16 mouse cellular contexts compared by ENCODE assay signal in the genomic region with DNA sequence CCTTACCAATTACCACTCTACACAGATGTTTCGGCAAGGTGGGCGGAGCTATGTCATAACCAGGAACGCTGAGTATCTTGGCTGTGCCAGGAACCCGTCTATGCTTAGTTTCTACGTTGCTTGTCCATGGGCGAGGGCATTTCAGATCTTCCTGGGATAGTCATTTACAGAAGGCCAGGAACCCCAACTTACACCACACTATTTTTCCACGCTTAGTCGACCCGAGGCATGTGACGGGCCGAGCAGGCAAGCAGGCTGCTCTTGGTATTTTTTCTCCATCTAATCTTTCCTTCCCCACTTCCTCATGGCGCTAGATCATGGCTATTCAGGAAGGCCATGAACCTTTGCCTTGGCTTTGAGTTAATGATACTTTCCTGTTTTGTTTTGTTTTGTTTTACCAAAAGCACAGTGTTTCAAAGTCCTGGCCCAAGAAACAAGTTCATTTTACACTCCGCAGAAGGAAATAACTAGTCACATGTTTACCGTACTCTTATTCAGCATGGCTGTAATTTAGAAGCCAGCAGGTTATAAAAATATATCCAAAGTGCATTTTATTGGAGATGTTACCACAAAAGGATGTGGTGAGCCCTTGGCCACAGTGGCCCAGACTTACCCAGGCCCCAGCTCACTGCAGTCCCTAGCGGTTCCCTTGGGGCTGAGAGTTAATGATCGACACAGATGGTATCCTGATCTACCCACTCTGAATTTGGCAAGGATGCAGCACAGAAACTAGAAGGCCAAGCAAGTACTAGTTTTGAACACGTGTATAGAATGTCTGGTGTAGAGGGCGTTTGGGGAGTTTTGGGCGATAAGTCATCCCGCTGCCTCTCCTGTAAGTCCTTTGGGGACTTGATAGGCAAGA.
DNase-seq lines count a peak whose midpoint lies in the region; ATAC-seq and TF ChIP-seq lines count a peak whose summit lies in the region.
"Had no signal": no experiment of that assay in that cellular context is flagged by ENCODE, and none has a peak within 500 bp of the region (broad histone marks: within the 10 kb centered on the region; RNA-seq: fewer than 3 reads in every experiment).

No protein-coding gene starts in this region.

- 76% methylated on average over 20 of the region's 20 CpGs for WGBS in heart, embryonic 11.5 days (ENCODE audit: insufficient replicate concordance)
- WGBS in kidney, postnatal 0 days: 74% methylated on average over 20 of the region's 20 CpGs

- no peaks in the 10 kb centered on the region for H3K9me3 ChIP-seq in heart, embryonic 11.5 days (replicated peaks; ENCODE audit: control insufficient read depth, low read length)
- H3K9me3 ChIP-seq in kidney, postnatal 0 days (replicated peaks; ENCODE audit: low read length): no peaks in the 10 kb centered on the region
- H3K9me3 ChIP-seq: forebrain, embryonic 12.5 days; hindbrain, embryonic 10.5 days; liver, embryonic 15.5 days had no signal

- H3K4me2 ChIP-seq in heart, embryonic 11.5 days: no peak overlapping the region
- H3K4me2 ChIP-seq in kidney, postnatal 0 days (ENCODE audit: low read length): no peak overlapping the region
- H3K4me2 ChIP-seq: forebrain, embryonic 12.5 days; liver, embryonic 15.5 days had no signal

- intact Hi-C loops in heart, postnatal 10 days (cut with DNase I): no loop called here

- ATAC-seq in heart, embryonic 11.5 days (replicated peaks; ENCODE audit: insufficient number of reproducible peaks, low FRiP score, low TSS enrichment): no peak
- no peak for ATAC-seq in kidney, postnatal 0 days (replicated peaks; ENCODE audit: low FRiP score, low read depth)
- peak; percentile 36 for ATAC-seq in Patski
- ATAC-seq: activated CD4-positive, CD25-positive, alpha-beta regulatory T cell, adult 4 months; intestine, embryonic 16.5 days had no signal

- no peaks in the 10 kb centered on the region for H3K27me3 ChIP-seq in heart, embryonic 11.5 days (ENCODE audit: control insufficient read depth, insufficient read depth, low read length)
- H3K27me3 ChIP-seq in kidney, postnatal 0 days (ENCODE audit: insufficient read depth, low read length): 0 out of 2 replicates have a peak, but pooled peaks cover 4% of the 10 kb centered on the region
- H3K27me3 ChIP-seq in Patski: no peaks in the 10 kb centered on the region
- H3K27me3 ChIP-seq: forebrain, embryonic 12.5 days; liver, embryonic 15.5 days had no signal

- in situ Hi-C loops in Patski (cut with MboI; ENCODE audit: low pct_unique_long_range_greater_than_20kb): no loop called here

- H3K27ac ChIP-seq in heart, embryonic 11.5 days (ENCODE audit: low read depth, low read length): peak overlapping the region; percentile 43; the same call in 1 of the 2 replicates
- no peak overlapping the region for H3K27ac ChIP-seq in kidney, postnatal 0 days
- H3K27ac ChIP-seq: forebrain, embryonic 12.5 days; hindbrain, embryonic 10.5 days; liver, embryonic 15.5 days; macrophage had no signal

- peak; percentile 30; the same call in 1 of the 2 replicates for TF ChIP-seq CTCF in kidney, postnatal 0 days (IDR thresholded peaks at IDR 0.05; ENCODE audit: low read depth)
- TF ChIP-seq CTCF in Patski (IDR thresholded peaks at IDR 0.05): no peak

- H3K4me1 ChIP-seq in heart, embryonic 11.5 days (ENCODE audit: control insufficient read depth, insufficient read depth, low read length): no peaks in the 10 kb centered on the region
- no peaks in the 10 kb centered on the region for H3K4me1 ChIP-seq in kidney, postnatal 0 days (replicated peaks; ENCODE audit: insufficient read depth, low read length)

- peaks cover 12% of the 10 kb centered on the region for H3K36me3 ChIP-seq in heart, embryonic 11.5 days (ENCODE audit: control insufficient read depth, insufficient read depth, low read length)
- H3K36me3 ChIP-seq in kidney, postnatal 0 days (ENCODE audit: insufficient read depth, low read length): peaks cover 18% of the 10 kb centered on the region; the same call in 1 of the 2 replicates
- H3K36me3 ChIP-seq: forebrain, embryonic 12.5 days had no signal

- no peak for DNase-seq in heart, postnatal 10 days
- no peak for DNase-seq in kidney, postnatal 0 days (ENCODE audit: low spot score)
- no peak for DNase-seq in kidney, postnatal 14 days
- peak; percentile 43 for DNase-seq in Patski (ENCODE audit: low read depth, low spot score)
- peak; percentile 40 to 58 for DNase-seq in kidney, postnatal 25 days
- DNase-seq in adrenal gland, postnatal 4 days (ENCODE audit: low spot score in 2 of 2): no peak
- no peak for DNase-seq in ovary, adult 18-20 months (ENCODE audit: low spot score)
- DNase-seq: cerebellum, adult 8-10 months; thymus, postnatal 4 days had no signal

- no peak overlapping the region for H3K9ac ChIP-seq in heart, embryonic 11.5 days (ENCODE audit: low read depth, low read length)
- no peak overlapping the region for H3K9ac ChIP-seq in kidney, postnatal 0 days (ENCODE audit: low read depth, low read length)
- H3K9ac ChIP-seq: forebrain, embryonic 12.5 days; liver, embryonic 15.5 days had no signal

- CTCF ChIA-PET in Patski (lab: Charles Lee): interaction anchor here (2.3 kb wide), 1 partner anchor 14 kb away, joined by 9 read pairs; no protein-coding TSS in a partner anchor

- no peak overlapping the region for H3K4me3 ChIP-seq in heart, embryonic 11.5 days (ENCODE audit: low read depth, low read length)
- no peak overlapping the region for H3K4me3 ChIP-seq in kidney, postnatal 0 days (replicated peaks; ENCODE audit: low read depth, low read length)
- H3K4me3 ChIP-seq: forebrain, embryonic 12.5 days; hindbrain, embryonic 10.5 days; liver, embryonic 15.5 days had no signal

- POLR2A ChIA-PET in Patski (lab: Charles Lee): interaction anchor here (1.1 kb wide), 1 partner anchor 33 kb away, joined by 3 read pairs; no protein-coding TSS in a partner anchor

Comparison
In these comparisons a context has a peak if more than half of its experiments do, and no peak if none do; other contexts are left out.
1. DNase-seq: peak in Patski (single experiment) and kidney, postnatal 25 days (2 of 2); none in heart, postnatal 10 days (0 of 2), kidney, postnatal 0 days (single experiment), kidney, postnatal 14 days (single experiment), adrenal gland, postnatal 4 days (0 of 2) and ovary, adult 18-20 months (single experiment).